8 mouse cellular contexts compared by ENCODE assay signal in genomic region chr2:27885456-27886147, GRCm38 (mm10). TPM values are rescaled to one million over a fixed set of nuclear protein-coding genes. Genes with fewer than 3 reads are reported as not detected.
DNase-seq lines count a peak whose midpoint lies in the region; ATAC-seq lines count a peak whose summit lies in the region.

No protein-coding gene starts in this region.

- DNase-seq in ovary, adult 18-20 months (ENCODE audit: low spot score): peak; percentile 53
- DNase-seq in ovary, postnatal 10 days (ENCODE audit: low spot score): no peak
- DNase-seq in embryonic facial prominence, embryonic 11.5 days (ENCODE audit: low spot score): peak; percentile 81
- peak; percentile 56 for DNase-seq in hindbrain, embryonic 14.5 days (ENCODE audit: low spot score)
- no peak for DNase-seq in gastrocnemius, postnatal 4 days (ENCODE audit: low spot score in 2 of 2)
- no peak for DNase-seq in adrenal gland, postnatal 25 days

- peak overlapping the region; percentile 83 for H3K4me3 ChIP-seq in embryonic facial prominence, embryonic 11.5 days (ENCODE audit: low read depth, low read length)
- peak overlapping the region; percentile 55 for H3K4me3 ChIP-seq in hindbrain, embryonic 14.5 days (replicated peaks; ENCODE audit: low read length)
- H3K4me3 ChIP-seq in liver, embryonic 15.5 days (replicated peaks): peak overlapping the region; percentile 50
- peak overlapping the region; percentile 86 for H3K4me3 ChIP-seq in stomach, embryonic 14.5 days (ENCODE audit: low read depth, low read length)

- WGBS in embryonic facial prominence, embryonic 11.5 days: 10% methylated on average over 12 of the region's 12 CpGs
- WGBS in hindbrain, embryonic 14.5 days: 5% methylated on average over 12 of the region's 12 CpGs
- 12% methylated on average over 12 of the region's 12 CpGs for WGBS in liver, embryonic 15.5 days (ENCODE audit: insufficient replicate concordance)
- WGBS in stomach, embryonic 14.5 days: 3% methylated on average over 12 of the region's 12 CpGs

- no peaks in the 10 kb centered on the region for H3K9me3 ChIP-seq in embryonic facial prominence, embryonic 11.5 days (replicated peaks; ENCODE audit: control insufficient read depth, low read length)
- H3K9me3 ChIP-seq in hindbrain, embryonic 14.5 days (ENCODE audit: control insufficient read depth, low read length): no peaks in the 10 kb centered on the region
- no peaks in the 10 kb centered on the region for H3K9me3 ChIP-seq in liver, embryonic 15.5 days (replicated peaks)
- no peaks in the 10 kb centered on the region for H3K9me3 ChIP-seq in stomach, embryonic 14.5 days (ENCODE audit: control insufficient read depth, low read depth, low read length)

- peak overlapping the region; percentile 86 for H3K27ac ChIP-seq in embryonic facial prominence, embryonic 11.5 days (replicated peaks; ENCODE audit: low read depth, low read length)
- 0 out of 2 replicates have a peak overlapping the region, but pooled peaks have one; percentile 62 for H3K27ac ChIP-seq in hindbrain, embryonic 14.5 days
- no peak overlapping the region for H3K27ac ChIP-seq in liver, embryonic 15.5 days (replicated peaks)
- H3K27ac ChIP-seq in stomach, embryonic 14.5 days (ENCODE audit: low read length): peak overlapping the region; percentile 94

- peak overlapping the region; percentile 92 for H3K4me2 ChIP-seq in embryonic facial prominence, embryonic 11.5 days (ENCODE audit: low read depth, low read length)
- peak overlapping the region; percentile 98 for H3K4me2 ChIP-seq in hindbrain, embryonic 14.5 days (replicated peaks)
- peak overlapping the region; percentile 70 for H3K4me2 ChIP-seq in liver, embryonic 15.5 days
- H3K4me2 ChIP-seq in stomach, embryonic 14.5 days (replicated peaks; ENCODE audit: low read depth, low read length): peak overlapping the region; percentile 89

- ATAC-seq in embryonic facial prominence, embryonic 11.5 days (replicated peaks; ENCODE audit: insufficient number of reproducible peaks, low FRiP score, low TSS enrichment, low read depth): peak; percentile 82
- peak; percentile 65; the same call in 1 of the 2 replicates for ATAC-seq in hindbrain, embryonic 14.5 days (ENCODE audit: low FRiP score)
- peak; percentile 61; the same call in 1 of the 2 replicates for ATAC-seq in liver, embryonic 15.5 days (ENCODE audit: insufficient read depth)
- ATAC-seq in stomach, embryonic 14.5 days (ENCODE audit: insufficient number of reproducible peaks, insufficient read depth, low FRiP score, low read depth): peak; percentile 79

- peaks cover 21% of the 10 kb centered on the region for H3K4me1 ChIP-seq in embryonic facial prominence, embryonic 11.5 days (ENCODE audit: control insufficient read depth, insufficient read depth, low read length)
- peaks cover 15% of the 10 kb centered on the region; the same call in 1 of the 2 replicates for H3K4me1 ChIP-seq in hindbrain, embryonic 14.5 days (replicated peaks; ENCODE audit: control insufficient read depth, insufficient read depth, low read length)
- peaks cover 8% of the 10 kb centered on the region; the same call in 1 of the 2 replicates for H3K4me1 ChIP-seq in liver, embryonic 15.5 days (replicated peaks)
- peaks cover 30% of the 10 kb centered on the region for H3K4me1 ChIP-seq in stomach, embryonic 14.5 days (ENCODE audit: control insufficient read depth, insufficient read depth, low read length)

- peak overlapping the region; percentile 51 for H3K9ac ChIP-seq in embryonic facial prominence, embryonic 11.5 days (replicated peaks; ENCODE audit: low read length)
- peak overlapping the region; percentile 59; the same call in 1 of the 2 replicates for H3K9ac ChIP-seq in hindbrain, embryonic 14.5 days
- H3K9ac ChIP-seq in liver, embryonic 15.5 days: no peak overlapping the region
- peak overlapping the region; percentile 25; the same call in 1 of the 2 replicates for H3K9ac ChIP-seq in stomach, embryonic 14.5 days (replicated peaks; ENCODE audit: low read depth, low read length)

- no peaks in the 10 kb centered on the region for H3K36me3 ChIP-seq in embryonic facial prominence, embryonic 11.5 days (replicated peaks; ENCODE audit: control insufficient read depth, insufficient read depth, low read depth, low read length)
- no peaks in the 10 kb centered on the region for H3K36me3 ChIP-seq in hindbrain, embryonic 14.5 days (replicated peaks; ENCODE audit: control insufficient read depth, insufficient read depth)
- H3K36me3 ChIP-seq in liver, embryonic 15.5 days (replicated peaks): no peaks in the 10 kb centered on the region
- no peaks in the 10 kb centered on the region for H3K36me3 ChIP-seq in stomach, embryonic 14.5 days (ENCODE audit: control insufficient read depth, insufficient read depth, low read length)

- H3K27me3 ChIP-seq in embryonic facial prominence, embryonic 11.5 days (ENCODE audit: control insufficient read depth, insufficient read depth, low read length): 0 out of 2 replicates have a peak, but pooled peaks cover 3% of the 10 kb centered on the region
- peaks cover 18% of the 10 kb centered on the region for H3K27me3 ChIP-seq in hindbrain, embryonic 14.5 days (ENCODE audit: control insufficient read depth, insufficient read depth, low read length)
- H3K27me3 ChIP-seq in liver, embryonic 15.5 days: peaks cover 77% of the 10 kb centered on the region
- H3K27me3 ChIP-seq in stomach, embryonic 14.5 days (ENCODE audit: control insufficient read depth, insufficient read depth, low read length): no peaks in the 10 kb centered on the region

RNA-seq across cellular contexts. Expression of gene Col5a1, which starts 0.6 kb away (rescaled TPM):
- 29.0 and 32.0 TPM in 2 replicates for polyA plus RNA-seq in embryonic facial prominence, embryonic 11.5 days (2014; fragmentation: Nextera tagmentation; extraction: Ambion mirVana)
- polyA plus RNA-seq in hindbrain, embryonic 14.5 days (2014; fragmentation: Nextera tagmentation; extraction: Ambion mirVana): 12.2 and 14.7 TPM in 2 replicates
- 11.2 and 12.7 TPM in 2 replicates for polyA plus RNA-seq in liver, embryonic 15.5 days (2015; fragmentation: Nextera tagmentation; extraction: Ambion mirVana)
- 160 and 167 TPM in 2 replicates for polyA plus RNA-seq in stomach, embryonic 14.5 days (2014; fragmentation: Nextera tagmentation; extraction: Ambion mirVana)
- total RNA-seq in gastrocnemius, postnatal 4 days (2021): 100 to 1,000 TPM; 479 to 480 TPM
- total RNA-seq in adrenal gland, postnatal 25 days (2021): 60.7 and 62.0 TPM in 2 replicates

Comparison
In these comparisons a context has a peak if more than half of its experiments do, and no peak if none do; other contexts are left out.
1. DNase-seq: peak in ovary, adult 18-20 months (single experiment), embryonic facial prominence, embryonic 11.5 days (single experiment) and hindbrain, embryonic 14.5 days (single experiment); none in ovary, postnatal 10 days (single experiment), gastrocnemius, postnatal 4 days (0 of 2) and adrenal gland, postnatal 25 days (single experiment).
2. Peak in every context shown above with its lines, with median percentiles within 50 percentile points of each other: ATAC-seq, H3K4me2 ChIP-seq and H3K4me3 ChIP-seq.